Mouse (Mus musculus) erythroblast, embryonic 14.5 days (primary cell): ENCODE measurements around the gene Crebbp.

Source experiments
- GATA1 ChIP-seq: IDR thresholded peaks from 2 replicates; pipeline ENCODE4 v1.6.1; 2012; ENCODE audit warnings: low read length, inconsistent platforms, mixed read lengths
- TAL1 ChIP-seq: IDR thresholded peaks from 3 replicates; pipeline ENCODE4 v1.6.1; 2012; ENCODE audit warnings: low read length, inconsistent platforms, mixed read lengths

DNA sequence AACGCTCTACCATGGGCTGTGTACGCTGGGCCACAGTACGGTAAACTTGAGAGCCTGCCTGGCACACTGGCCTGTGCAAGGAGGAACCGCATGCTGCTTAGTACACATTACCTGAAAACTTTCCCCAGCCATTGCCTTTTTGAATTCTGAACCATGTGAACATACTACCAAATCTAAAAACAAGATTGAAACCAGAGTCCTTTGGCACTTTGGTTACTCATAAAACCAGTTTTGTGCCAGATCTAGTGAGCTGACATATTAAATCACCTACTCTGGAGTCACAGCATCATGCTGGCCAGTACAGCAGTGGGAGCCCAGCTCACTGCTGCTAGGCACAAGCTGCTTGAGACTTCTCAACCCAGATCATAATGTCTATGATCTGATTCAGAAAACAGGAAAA lies 172.2 kb downstream of the Crebbp start:
- TF ChIP-seq TAL1 = no peak
- TF ChIP-seq GATA1 = no peak
